Comparison of ENCODE assay signal across 28 mouse cellular contexts in genomic region chr12:35390266-35390665, GRCm38 (mm10).
"Had no signal": no experiment of that assay in that cellular context is flagged by ENCODE, and none has a peak within 500 bp of the region (broad histone marks: within the 10 kb centered on the region; RNA-seq: fewer than 3 reads in every experiment).

No protein-coding gene starts in this region.

- H3K27me3 ChIP-seq: embryonic facial prominence, embryonic 12.5 days; embryonic facial prominence, embryonic 13.5 days; embryonic facial prominence, embryonic 15.5 days; forebrain, embryonic 12.5 days; forebrain, embryonic 13.5 days; forebrain, embryonic 15.5 days had no signal

- ATAC-seq: forebrain, embryonic 13.5 days; forebrain, embryonic 14.5 days; forebrain, embryonic 15.5 days; forebrain, embryonic 16.5 days; forebrain, postnatal 0 days had no signal

- H3K9ac ChIP-seq: embryonic facial prominence, embryonic 12.5 days; embryonic facial prominence, embryonic 13.5 days; embryonic facial prominence, embryonic 15.5 days; forebrain, embryonic 12.5 days; forebrain, embryonic 13.5 days; forebrain, embryonic 15.5 days; forebrain, postnatal 0 days had no signal

- H3K9me3 ChIP-seq: embryonic facial prominence, embryonic 12.5 days; embryonic facial prominence, embryonic 13.5 days; embryonic facial prominence, embryonic 15.5 days; forebrain, embryonic 10.5 days; forebrain, embryonic 12.5 days; forebrain, embryonic 13.5 days; forebrain, embryonic 15.5 days had no signal

- H3K36me3 ChIP-seq: embryonic facial prominence, embryonic 12.5 days; embryonic facial prominence, embryonic 13.5 days; embryonic facial prominence, embryonic 15.5 days; forebrain, embryonic 10.5 days; forebrain, embryonic 12.5 days; forebrain, embryonic 15.5 days had no signal

- H3K4me2 ChIP-seq: embryonic facial prominence, embryonic 12.5 days; embryonic facial prominence, embryonic 13.5 days; embryonic facial prominence, embryonic 15.5 days; forebrain, embryonic 12.5 days; forebrain, embryonic 13.5 days; forebrain, embryonic 15.5 days had no signal

- H3K4me1 ChIP-seq: embryonic facial prominence, embryonic 12.5 days; forebrain, embryonic 10.5 days; forebrain, embryonic 12.5 days; forebrain, embryonic 13.5 days; forebrain, embryonic 15.5 days had no signal

- H3K27ac ChIP-seq: embryonic facial prominence, embryonic 12.5 days; embryonic facial prominence, embryonic 13.5 days; embryonic facial prominence, embryonic 15.5 days; forebrain, embryonic 10.5 days; forebrain, embryonic 12.5 days; forebrain, embryonic 13.5 days; forebrain, embryonic 15.5 days; gastrocnemius, adult 2 months; heart, adult 2 months had no signal

- DNase-seq: cerebellum, adult 2 months; cerebellum, adult 8-10 months; cerebellum, adult 9-10 months; cerebellum, adult 9-11 months; cerebellum, postnatal 10 days; cerebellum, postnatal 14 days; cerebellum, postnatal 25 days; cerebellum, postnatal 36 days; embryo, embryonic 11 days; forebrain, postnatal 0 days; gastrocnemius, adult 2 months; gastrocnemius, postnatal 10 days; gastrocnemius, postnatal 14 days; gastrocnemius, postnatal 25 days; gastrocnemius, postnatal 36 days; heart, adult 11 months; heart, adult 18-20 months; heart, adult 2 months had no signal

- H3K4me3 ChIP-seq: embryonic facial prominence, embryonic 12.5 days; embryonic facial prominence, embryonic 13.5 days; embryonic facial prominence, embryonic 15.5 days; erythroblast, embryonic 14.5 days; forebrain, embryonic 10.5 days; forebrain, embryonic 12.5 days; forebrain, embryonic 13.5 days; forebrain, embryonic 15.5 days; gastrocnemius, adult 2 months; heart, adult 2 months had no signal
